Mouse (Mus musculus) hindbrain, embryonic 12.5 days (tissue): Measurements from ENCODE around the gene Zic3. TPM values are rescaled to one million over a fixed set of nuclear protein-coding genes. Genes with fewer than 3 reads are reported as not detected.

Source experiments
- ATAC-seq: fragments of 200-750 bp; cut with Nextera tagmentation; 2 replicates; pipeline ENCODE4 v1.8.0; 2017; ENCODE audit warnings: moderate TSS enrichment; ENCODE audit not compliant: low FRiP score
- H3K27ac ChIP-seq: fragments of 300-500 bp; sonication (generic); 2 replicates; pipeline ENCODE4 v1.5.1; 2016; ENCODE audit warnings: mild to moderate bottlenecking
- H3K27me3 ChIP-seq: fragments of 300-500 bp; sonication (generic); 2 replicates; pipeline ENCODE4 v1.6.1; 2016; ENCODE audit warnings: mild to moderate bottlenecking
- H3K36me3 ChIP-seq: fragments of 300-500 bp; sonication (generic); 2 replicates; pipeline ENCODE4 v1.6.1; 2016; ENCODE audit warnings: mild to moderate bottlenecking
- H3K4me1 ChIP-seq: fragments of 300-500 bp; sonication (generic); 2 replicates; pipeline ENCODE4 v1.6.1; 2016
- H3K4me2 ChIP-seq: fragments of 300-500 bp; sonication (generic); replicated peaks from 2 replicates; pipeline ENCODE4 v1.6.1; 2016; ENCODE audit warnings: mild to moderate bottlenecking
- H3K4me3 ChIP-seq: fragments of 300-500 bp; sonication (generic); 2 replicates; pipeline ENCODE4 v1.5.1; 2016; ENCODE audit warnings: mild to moderate bottlenecking
- H3K9ac ChIP-seq: fragments of 300-500 bp; sonication (generic); 2 replicates; pipeline ENCODE4 v1.6.1; 2016; ENCODE audit warnings: mild to moderate bottlenecking, moderate library complexity
- H3K9me3 ChIP-seq: fragments of 300-500 bp; sonication (generic); replicated peaks from 2 replicates; pipeline ENCODE4 v1.6.1; 2016; ENCODE audit warnings: mild to moderate bottlenecking
- WGBS: fragments of 180-500 bp; shearing (Covaris S2); methylation state at CpG from one replicate; pipeline ENCODE4 v1.1.7; 2016; 5-methylcytosine and 5-hydroxymethylcytosine counted together
- polyA plus RNA-seq: library from polyadenylated mRNA; unstranded; fragments of >200 nt; fragmentation: Nextera tagmentation; extraction: Ambion mirVana; gene quantifications from 2 replicates; pipeline ENCODE4 v1.2.1, GENCODE M21; 2016

The Zic3 gene
- polyA plus RNA-seq, result 27.5 and 31.5 TPM in 2 replicates

GRCm38 (mm10) chrX:58022400-58022799, at the start of gene Zic3:
TSS of gene Zic3 (plus strand) at chrX:58022700.
- no peak for ATAC-seq
- H3K27ac ChIP-seq, result no peak within 1 kb of the TSS
- no peak within 1 kb of the TSS for H3K9ac ChIP-seq
- WGBS, result 78% methylated on average over 2 of the region's 2 CpGs
- no peaks in the 10 kb centered on the region for H3K4me1 ChIP-seq
- no peaks in the 10 kb centered on the region for H3K9me3 ChIP-seq
- H3K4me2 ChIP-seq, result no peak within 1 kb of the TSS
- no peaks in the 10 kb centered on the region for H3K36me3 ChIP-seq
- H3K27me3 ChIP-seq, result peaks cover 58% of the 10 kb centered on the region
- H3K4me3 ChIP-seq, result no peak within 1 kb of the TSS

- Histone ChIP-seq H3K9me3 (no peaks in the 10 kb centered on the region), H3K4me2 (no peak overlapping the region), H3K4me1 (no peaks in the 10 kb centered on the region), H3K9ac (no peak overlapping the region), H3K27me3 (no peaks in the 10 kb centered on the region), H3K36me3 (no peaks in the 10 kb centered on the region), H3K4me3 (no peak overlapping the region), H3K27ac (no peak overlapping the region)
- ATAC-seq, result no peak
- 75% methylated on average over 4 of the region's 4 CpGs for WGBS
These were observed 40.1 kb upstream of the Zic3 start for GRCm38 (mm10) chrX:57982351-57982750.

GRCm38 (mm10) chrX:57987455-57988109, 34.9 kb upstream of the Zic3 start:
- Histone ChIP-seq H3K27me3 (no peaks in the 10 kb centered on the region), H3K27ac (no peak overlapping the region), H3K9ac (no peak overlapping the region), H3K9me3 (no peaks in the 10 kb centered on the region), H3K4me1 (no peaks in the 10 kb centered on the region), H3K4me2 (no peak overlapping the region), H3K36me3 (no peaks in the 10 kb centered on the region), H3K4me3 (no peak overlapping the region)
- ATAC-seq, result no peak
- WGBS, result 48% methylated on average over 10 of the region's 10 CpGs

DNA sequence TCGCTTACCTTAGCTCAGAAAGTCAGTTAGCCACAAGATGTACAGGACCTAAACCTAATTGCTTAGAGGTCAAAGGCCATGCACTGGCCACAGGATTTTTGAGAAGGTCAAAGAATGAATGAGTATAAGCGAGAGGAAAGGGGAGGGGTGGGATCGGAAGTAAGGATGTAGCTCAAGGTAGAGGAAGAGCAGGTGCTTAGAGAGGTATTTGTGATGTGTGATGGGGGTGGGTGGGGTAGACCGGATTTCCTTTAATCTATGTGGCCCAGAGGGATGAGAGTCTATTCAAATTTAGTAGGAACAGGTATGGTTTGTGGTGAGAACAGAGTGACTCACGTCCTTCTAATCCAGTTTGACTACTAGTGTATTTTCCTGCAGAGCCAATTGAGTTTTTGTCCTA, 9.1 kb upstream of the Zic3 start:
- no peaks in the 10 kb centered on the region for H3K4me1 ChIP-seq
- ATAC-seq, result no peak
- no peaks in the 10 kb centered on the region for H3K9me3 ChIP-seq
- H3K27me3 ChIP-seq, result peaks cover 47% of the 10 kb centered on the region
- H3K36me3 ChIP-seq, result no peaks in the 10 kb centered on the region
- H3K4me2 ChIP-seq, result no peak overlapping the region
- H3K9ac ChIP-seq, result no peak overlapping the region
- no peak overlapping the region for H3K27ac ChIP-seq
- WGBS, result 72% methylated on average over 5 of the region's 5 CpGs
- H3K4me3 ChIP-seq, result no peak overlapping the region

DNA sequence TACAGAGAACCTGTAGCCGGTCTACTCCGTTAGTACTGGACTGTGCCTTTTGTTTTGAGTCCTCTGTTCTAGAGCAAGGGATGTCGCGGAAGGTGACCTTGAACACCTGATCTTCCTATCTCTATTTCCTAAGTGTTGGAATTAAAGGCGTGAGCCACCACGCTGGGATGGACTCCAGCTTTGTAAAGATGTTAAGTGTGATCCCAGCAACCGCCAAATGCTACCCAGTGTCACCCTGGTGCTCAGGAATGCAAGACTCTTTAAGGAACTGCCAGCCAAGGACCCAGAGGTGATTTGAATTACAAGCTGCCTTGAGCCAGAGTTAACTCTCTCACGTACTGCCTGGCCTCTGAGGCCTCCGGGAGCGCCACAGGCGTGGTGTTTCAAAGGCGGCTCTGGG, 8.4 kb upstream of the Zic3 start:
- H3K4me3 ChIP-seq, result no peak overlapping the region
- H3K4me1 ChIP-seq, result no peaks in the 10 kb centered on the region
- H3K9me3 ChIP-seq, result no peaks in the 10 kb centered on the region
- no peaks in the 10 kb centered on the region for H3K36me3 ChIP-seq
- H3K9ac ChIP-seq, result no peak overlapping the region
- peaks cover 51% of the 10 kb centered on the region for H3K27me3 ChIP-seq
- no peak for ATAC-seq
- WGBS, result 18% methylated on average over 12 of the region's 12 CpGs
- no peak overlapping the region for H3K27ac ChIP-seq
- H3K4me2 ChIP-seq, result no peak overlapping the region

- Histone ChIP-seq H3K4me3 (no peak overlapping the region), H3K9me3 (no peaks in the 10 kb centered on the region), H3K9ac (no peak overlapping the region), H3K4me2 (no peak overlapping the region), H3K27ac (no peak overlapping the region), H3K36me3 (no peaks in the 10 kb centered on the region), H3K27me3 (peaks cover 53% of the 10 kb centered on the region), H3K4me1 (no peaks in the 10 kb centered on the region)
- ATAC-seq, result no peak
- 29% methylated on average over 13 of the region's 13 CpGs for WGBS
These were observed 7.7 kb upstream of the Zic3 start for GRCm38 (mm10) chrX:58014761-58015160.

DNA sequence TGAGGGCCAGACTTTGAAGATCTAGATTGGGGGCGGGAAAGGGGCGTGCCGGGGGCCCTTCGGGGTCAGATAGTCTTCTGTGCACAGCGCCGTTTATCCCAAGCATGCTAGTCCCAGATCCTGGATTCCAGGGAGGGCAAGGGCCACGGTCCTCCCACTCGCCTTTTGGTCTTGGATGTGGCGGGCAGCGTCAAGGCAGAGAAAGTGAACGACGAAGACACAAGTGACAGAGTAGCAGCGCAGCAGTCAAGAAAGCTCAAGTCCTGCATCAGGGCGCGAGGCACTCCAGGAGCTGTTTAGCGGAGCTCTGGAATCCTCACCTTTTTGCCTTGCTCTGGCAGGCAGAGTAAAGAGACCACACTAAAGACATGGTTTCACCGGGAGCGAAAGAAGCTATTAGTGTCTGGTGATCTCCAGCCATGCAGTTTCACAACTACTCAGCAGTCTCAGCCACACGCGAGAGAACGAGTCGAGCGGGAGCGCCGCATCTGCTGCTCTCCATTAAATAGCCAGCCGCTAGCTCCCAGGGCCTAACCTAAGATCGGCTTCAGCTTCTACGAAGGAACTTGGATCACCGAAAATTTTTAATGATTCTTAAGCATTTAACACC, 7.1 kb upstream of the Zic3 start:
- Histone ChIP-seq H3K9me3 (no peaks in the 10 kb centered on the region), H3K9ac (no peak overlapping the region), H3K4me3 (no peak overlapping the region), H3K27ac (no peak overlapping the region), H3K36me3 (no peaks in the 10 kb centered on the region), H3K4me1 (no peaks in the 10 kb centered on the region), H3K4me2 (peak overlapping the region; percentile 11; the same call in 1 of the 2 replicates), H3K27me3 (peaks cover 55% of the 10 kb centered on the region)
- WGBS, result 24% methylated on average over 29 of the region's 29 CpGs
- no peak for ATAC-seq

GRCm38 (mm10) chrX:58018720-58019119, 3.8 kb upstream of the Zic3 start:
- Histone ChIP-seq H3K4me3 (0 out of 2 replicates have a peak overlapping the region, but pooled peaks have one; percentile 25), H3K27ac (0 out of 2 replicates have a peak overlapping the region, but pooled peaks have one; percentile 40), H3K9ac (no peak overlapping the region), H3K36me3 (no peaks in the 10 kb centered on the region), H3K9me3 (no peaks in the 10 kb centered on the region), H3K4me2 (peak overlapping the region; percentile 40; the same call in 1 of the 2 replicates), H3K27me3 (peaks cover 63% of the 10 kb centered on the region), H3K4me1 (no peaks in the 10 kb centered on the region)
- peak; percentile 59 for ATAC-seq
- WGBS, result 19% methylated on average over 24 of the region's 24 CpGs

DNA sequence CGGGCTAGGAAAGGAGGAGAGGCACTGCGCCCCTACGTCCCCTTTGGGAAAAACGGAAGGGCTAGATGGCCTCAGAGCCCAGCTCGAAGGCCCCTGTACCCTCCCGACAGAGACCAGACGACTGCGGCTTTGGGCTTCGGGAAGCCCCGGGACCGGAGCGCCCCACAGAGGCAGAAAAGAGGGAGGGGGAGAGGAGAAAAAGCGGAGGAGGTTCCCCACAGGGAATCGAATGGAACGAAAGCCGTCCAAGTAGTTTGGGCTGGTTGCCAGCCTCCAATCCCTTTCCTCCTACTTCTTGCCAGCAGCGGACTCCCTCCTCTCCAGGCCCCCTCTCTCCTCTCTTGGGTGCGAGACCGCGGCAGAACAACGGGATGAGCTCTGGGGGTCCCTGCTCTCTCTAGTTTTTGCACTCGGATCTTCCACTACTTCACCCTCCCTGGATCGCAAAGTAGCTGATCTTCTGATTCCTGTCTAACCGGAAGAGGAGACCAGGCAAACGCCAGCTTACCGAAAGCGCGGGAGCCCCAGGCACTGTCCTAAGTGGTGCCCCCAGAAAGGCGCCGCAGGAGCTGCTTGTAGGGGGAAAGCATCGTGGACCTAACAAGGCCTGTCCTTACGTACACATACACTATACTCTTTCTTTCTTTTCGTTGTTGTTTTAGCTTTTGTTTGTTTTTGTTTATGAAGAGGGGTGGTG, 3.1 kb upstream of the Zic3 start:
- peaks cover 62% of the 10 kb centered on the region for H3K27me3 ChIP-seq
- no peaks in the 10 kb centered on the region for H3K9me3 ChIP-seq
- ATAC-seq, result peak; percentile 73; the same call in 1 of the 2 replicates
- no peaks in the 10 kb centered on the region for H3K36me3 ChIP-seq
- peak overlapping the region; percentile 25 for H3K4me3 ChIP-seq
- 0 out of 2 replicates have a peak overlapping the region, but pooled peaks have one; percentile 38 for H3K9ac ChIP-seq
- H3K27ac ChIP-seq, result peak overlapping the region; percentile 40
- WGBS, result 23% methylated on average over 32 of the region's 33 CpGs
- H3K4me1 ChIP-seq, result no peaks in the 10 kb centered on the region
- peak overlapping the region; percentile 40 for H3K4me2 ChIP-seq

DNA sequence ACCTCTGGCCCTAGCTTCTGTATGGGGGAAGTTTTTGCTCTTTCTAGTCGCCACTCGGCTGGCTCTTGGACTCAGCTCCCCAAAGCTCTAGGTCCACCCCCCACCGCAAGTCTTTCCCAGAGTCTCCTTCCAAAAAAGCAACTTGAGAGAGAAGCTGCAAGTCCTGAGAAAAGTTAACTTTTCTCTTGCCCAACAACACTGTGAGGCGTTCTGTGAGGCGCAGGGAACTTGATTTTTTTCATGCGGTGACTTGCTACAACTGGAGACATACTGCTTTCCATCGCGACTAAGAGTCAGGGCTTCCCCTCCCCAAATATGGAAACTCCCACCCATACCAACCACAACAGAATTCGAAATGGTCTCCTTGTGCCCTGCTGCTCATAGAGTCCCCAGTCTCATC, 5.1 kb downstream of the Zic3 start:
- no peaks in the 10 kb centered on the region for H3K36me3 ChIP-seq
- H3K9ac ChIP-seq, result no peak overlapping the region
- WGBS, result 15% methylated on average over 9 of the region's 9 CpGs
- H3K4me3 ChIP-seq, result no peak overlapping the region
- H3K4me2 ChIP-seq, result peak overlapping the region; percentile 33
- H3K4me1 ChIP-seq, result no peaks in the 10 kb centered on the region
- 0 out of 2 replicates have a peak overlapping the region, but pooled peaks have one; percentile 7 for H3K27ac ChIP-seq
- no peaks in the 10 kb centered on the region for H3K9me3 ChIP-seq
- no peak for ATAC-seq
- H3K27me3 ChIP-seq, result peaks cover 39% of the 10 kb centered on the region

GRCm38 (mm10) chrX:58028082-58028481, 5.6 kb downstream of the Zic3 start:
- H3K27ac ChIP-seq, result no peak overlapping the region
- no peaks in the 10 kb centered on the region for H3K9me3 ChIP-seq
- H3K4me1 ChIP-seq, result no peaks in the 10 kb centered on the region
- no peak overlapping the region for H3K4me3 ChIP-seq
- peak overlapping the region; percentile 33 for H3K4me2 ChIP-seq
- no peak for ATAC-seq
- WGBS, result 12% methylated on average over 16 of the region's 16 CpGs
- H3K36me3 ChIP-seq, result no peaks in the 10 kb centered on the region
- peaks cover 38% of the 10 kb centered on the region for H3K27me3 ChIP-seq
- H3K9ac ChIP-seq, result no peak overlapping the region

- H3K4me1 ChIP-seq, result no peaks in the 10 kb centered on the region
- no peak for ATAC-seq
- WGBS, result 24% methylated on average over 8 of the region's 8 CpGs
- H3K9me3 ChIP-seq, result no peaks in the 10 kb centered on the region
- no peak overlapping the region for H3K4me3 ChIP-seq
- no peaks in the 10 kb centered on the region for H3K36me3 ChIP-seq
- peak overlapping the region; percentile 56; the same call in 1 of the 2 replicates for H3K4me2 ChIP-seq
- peaks cover 34% of the 10 kb centered on the region for H3K27me3 ChIP-seq
- no peak overlapping the region for H3K9ac ChIP-seq
- no peak overlapping the region for H3K27ac ChIP-seq
These were observed 6.4 kb downstream of the Zic3 start for GRCm38 (mm10) chrX:58028858-58029257.
